Mouse (Mus musculus) lung, embryonic 16.5 days (tissue): ENCODE results near the gene Osbp2. TPM values are rescaled to one million over a fixed set of nuclear protein-coding genes. Genes with fewer than 3 reads are reported as not detected.

Experiments
- ATAC-seq: fragments of 200-750 bp; cut with Nextera tagmentation; 2 replicates; pipeline ENCODE4 v1.8.0; 2017; ENCODE audit warnings: low read depth, mild to moderate bottlenecking, moderate library complexity
- H3K27ac ChIP-seq: fragments of 300-500 bp; sonication (generic); 2 replicates; pipeline ENCODE4 v1.5.1; 2014; ENCODE audit warnings: mild to moderate bottlenecking, control low read depth, low read length
- H3K27me3 ChIP-seq: fragments of 300-500 bp; sonication (generic); 2 replicates; pipeline ENCODE4 v1.6.1; 2014; ENCODE audit warnings: low read depth, low read length, mixed read lengths; ENCODE audit not compliant: control insufficient read depth, insufficient read depth
- H3K36me3 ChIP-seq: fragments of 300-500 bp; sonication (generic); 2 replicates; pipeline ENCODE4 v1.6.1; 2014; ENCODE audit warnings: low read length; ENCODE audit not compliant: control insufficient read depth, insufficient read depth
- H3K4me1 ChIP-seq: fragments of 300-500 bp; sonication (generic); replicated peaks from 2 replicates; pipeline ENCODE4 v1.6.1; 2014; ENCODE audit warnings: low read length, mixed read lengths; ENCODE audit not compliant: control insufficient read depth, insufficient read depth
- H3K4me2 ChIP-seq: fragments of 300-500 bp; sonication (generic); 2 replicates; pipeline ENCODE4 v1.6.1; 2014; ENCODE audit warnings: low read depth, low read length, control low read depth
- H3K4me3 ChIP-seq: fragments of 300-500 bp; sonication (generic); 2 replicates; pipeline ENCODE4 v1.5.1; 2014; ENCODE audit warnings: mild to moderate bottlenecking, low read length, control low read depth
- H3K9ac ChIP-seq: fragments of 300-500 bp; sonication (generic); 2 replicates; pipeline ENCODE4 v1.6.1; 2014; ENCODE audit warnings: low read length, control low read depth
- H3K9me3 ChIP-seq: fragments of 300-500 bp; sonication (generic); 2 replicates; pipeline ENCODE4 v1.6.1; 2016; ENCODE audit warnings: low read length; ENCODE audit not compliant: control insufficient read depth
- WGBS: fragments of 180-500 bp; shearing (Covaris S2); extraction: QIAGEN DNeasy Blood & Tissue Kit; methylation state at CpG from one replicate; pipeline ENCODE4 v1.1.7; 2014; 5-methylcytosine and 5-hydroxymethylcytosine counted together
- polyA plus RNA-seq: library from polyadenylated mRNA; unstranded; fragments of >200 nt; fragmentation: Nextera tagmentation; extraction: Ambion mirVana; gene quantifications from 2 replicates; pipeline ENCODE4 v1.2.1, GENCODE M21; 2015

Osbp2 gene
- polyA plus RNA-seq, 1 experiment from 2014 or later: 0.23 TPM

DNA sequence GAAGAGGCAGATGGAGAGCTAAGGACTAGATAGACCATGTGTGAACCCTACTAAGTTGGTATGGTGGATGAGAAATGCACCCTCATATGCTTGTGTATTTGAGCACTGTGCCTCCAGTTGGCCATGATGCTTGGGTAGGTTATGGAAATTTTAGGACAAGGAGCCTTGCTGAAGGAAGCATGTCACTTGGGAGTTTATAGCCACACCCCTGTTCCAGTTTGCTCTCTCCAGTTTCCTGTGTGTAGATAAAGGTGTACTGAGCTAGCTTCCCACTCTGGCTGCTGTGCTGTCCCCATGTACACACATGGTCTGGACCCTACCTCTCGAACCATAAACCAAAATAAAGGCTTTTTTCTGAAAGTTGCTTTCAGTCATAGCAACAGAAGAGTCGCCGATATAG lies 9.5 kb downstream of the Osbp2 start:
- Histone ChIP-seq H3K4me1 (no peaks in the 10 kb centered on the region), H3K27ac (no peak overlapping the region), H3K9me3 (no peaks in the 10 kb centered on the region), H3K27me3 (no peaks in the 10 kb centered on the region), H3K4me3 (no peak overlapping the region), H3K9ac (no peak overlapping the region), H3K4me2 (no peak overlapping the region), H3K36me3 (no peaks in the 10 kb centered on the region)
- no peak for ATAC-seq
- WGBS: 85% methylated on average over 3 of the region's 3 CpGs

DNA sequence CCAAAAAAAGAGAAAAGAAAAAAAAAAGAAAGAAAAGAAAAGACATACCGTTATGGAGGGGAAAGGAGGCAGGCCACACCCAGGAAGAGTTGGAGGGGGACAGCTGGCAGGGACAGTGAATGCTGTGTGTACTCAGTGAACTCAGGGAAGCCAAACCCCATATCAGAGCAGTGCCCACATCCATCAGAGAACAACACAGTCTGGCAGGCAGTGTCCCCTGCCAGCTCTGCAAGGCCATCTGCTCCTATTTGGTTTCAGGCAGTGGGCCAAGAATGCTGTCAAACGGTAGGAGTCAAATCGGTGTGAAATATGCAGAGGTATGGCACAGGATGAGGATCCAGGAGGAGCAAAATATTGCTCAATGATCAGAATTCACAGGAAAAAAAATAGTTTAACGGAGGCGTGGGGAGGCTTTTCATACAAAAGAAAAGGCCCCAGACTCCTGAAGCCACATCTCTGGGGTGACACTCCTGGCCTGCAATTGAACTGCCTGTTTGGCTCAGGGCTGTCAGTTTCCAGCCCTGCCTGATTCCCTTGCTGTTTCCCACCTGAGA lies 10.1 kb downstream of the Osbp2 start:
- no peaks in the 10 kb centered on the region for H3K9me3 ChIP-seq
- no peaks in the 10 kb centered on the region for H3K27me3 ChIP-seq
- no peak for ATAC-seq
- no peak overlapping the region for H3K9ac ChIP-seq
- no peaks in the 10 kb centered on the region for H3K4me1 ChIP-seq
- no peak overlapping the region for H3K4me3 ChIP-seq
- no peaks in the 10 kb centered on the region for H3K36me3 ChIP-seq
- WGBS: 56% methylated on average over 5 of the region's 5 CpGs
- H3K27ac ChIP-seq: no peak overlapping the region
- no peak overlapping the region for H3K4me2 ChIP-seq

DNA sequence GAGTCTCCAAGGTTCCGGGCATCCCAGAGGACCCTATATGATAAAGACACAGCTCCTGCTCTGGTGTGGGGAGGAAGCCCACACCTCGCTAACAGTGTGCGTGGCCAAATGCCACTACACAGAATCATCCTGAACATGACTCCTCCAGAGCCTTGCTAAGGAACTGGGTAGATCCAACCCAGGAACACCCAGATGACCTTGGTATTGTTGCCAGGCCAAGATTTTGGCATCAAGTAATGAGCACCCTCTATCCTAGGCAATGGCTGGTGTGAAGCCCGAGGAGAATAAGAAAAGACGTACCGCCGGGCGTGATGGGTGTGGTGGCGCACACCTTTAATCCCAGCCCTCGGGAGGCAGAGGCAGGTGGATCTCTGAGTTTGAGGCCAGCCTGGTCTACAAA lies 10.7 kb downstream of the Osbp2 start:
- Histone ChIP-seq H3K4me2 (no peak overlapping the region), H3K4me3 (no peak overlapping the region), H3K36me3 (no peaks in the 10 kb centered on the region), H3K4me1 (no peaks in the 10 kb centered on the region), H3K9ac (no peak overlapping the region), H3K9me3 (no peaks in the 10 kb centered on the region), H3K27ac (no peak overlapping the region), H3K27me3 (no peaks in the 10 kb centered on the region)
- no peak for ATAC-seq
- WGBS: 88% methylated on average over 10 of the region's 10 CpGs

- no peaks in the 10 kb centered on the region for H3K27me3 ChIP-seq
- H3K9ac ChIP-seq: no peak overlapping the region
- no peak overlapping the region for H3K27ac ChIP-seq
- H3K4me1 ChIP-seq: no peaks in the 10 kb centered on the region
- no peak overlapping the region for H3K4me2 ChIP-seq
- no peak for ATAC-seq
- H3K9me3 ChIP-seq: no peaks in the 10 kb centered on the region
- 70% methylated on average over 4 of the region's 4 CpGs for WGBS
- H3K4me3 ChIP-seq: no peak overlapping the region
- H3K36me3 ChIP-seq: no peaks in the 10 kb centered on the region
Measured at GRCm38 (mm10) chr11:3851872-3852271, 11.8 kb downstream of the Osbp2 start.

DNA sequence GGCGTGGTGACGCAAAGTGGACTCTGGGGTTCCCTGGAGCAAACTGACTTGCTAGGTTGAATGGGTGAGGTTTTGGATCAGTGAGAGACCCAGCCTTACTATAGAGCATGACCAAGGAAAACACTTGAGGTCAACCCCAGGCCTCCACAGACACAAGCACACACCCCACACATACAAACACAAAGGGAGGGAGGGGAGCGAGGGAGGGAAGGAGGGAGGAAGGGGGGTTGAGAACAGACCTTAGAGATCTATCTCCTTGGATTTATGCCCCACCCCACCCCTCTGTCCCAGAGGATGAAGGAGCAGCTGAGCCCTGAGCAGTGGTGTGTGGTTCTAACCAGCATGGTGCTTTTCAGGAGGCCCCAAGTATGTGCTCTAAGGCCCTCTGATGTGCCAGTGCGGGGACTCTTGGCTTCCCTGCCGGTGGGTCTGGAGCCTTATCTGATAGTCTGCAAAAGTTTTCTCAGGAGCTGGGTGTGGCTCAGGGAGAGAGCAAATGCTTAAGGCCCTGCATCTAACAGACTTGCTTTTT lies 12.9 kb downstream of the Osbp2 start:
- H3K4me1 ChIP-seq: no peaks in the 10 kb centered on the region
- H3K27ac ChIP-seq: no peak overlapping the region
- no peak overlapping the region for H3K4me2 ChIP-seq
- no peak for ATAC-seq
- 41% methylated on average over 5 of the region's 5 CpGs for WGBS
- no peak overlapping the region for H3K9ac ChIP-seq
- H3K27me3 ChIP-seq: no peaks in the 10 kb centered on the region
- no peaks in the 10 kb centered on the region for H3K36me3 ChIP-seq
- no peak overlapping the region for H3K4me3 ChIP-seq
- H3K9me3 ChIP-seq: no peaks in the 10 kb centered on the region

DNA sequence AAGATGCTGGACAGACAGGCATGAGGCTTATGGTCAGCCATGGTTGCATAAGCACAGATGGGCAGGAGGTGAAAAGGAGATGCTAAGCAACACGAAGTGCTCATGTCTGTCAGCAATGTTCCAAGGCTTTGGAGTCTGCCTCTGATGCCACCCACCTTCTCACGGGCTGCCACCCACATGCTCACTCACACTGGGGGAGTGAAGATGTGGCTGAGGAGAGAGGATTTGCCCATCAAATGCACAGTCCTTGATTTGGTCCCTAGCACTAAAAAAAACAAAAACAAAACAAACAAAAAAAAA lies 13.4 kb downstream of the Osbp2 start:
- H3K4me2 ChIP-seq: no peak overlapping the region
- no peak overlapping the region for H3K27ac ChIP-seq
- H3K4me3 ChIP-seq: no peak overlapping the region
- ATAC-seq: no peak
- 71% methylated on average over 2 of the region's 2 CpGs for WGBS
- H3K9me3 ChIP-seq: no peaks in the 10 kb centered on the region
- H3K36me3 ChIP-seq: no peaks in the 10 kb centered on the region
- H3K4me1 ChIP-seq: no peaks in the 10 kb centered on the region
- H3K9ac ChIP-seq: no peak overlapping the region
- no peaks in the 10 kb centered on the region for H3K27me3 ChIP-seq

DNA sequence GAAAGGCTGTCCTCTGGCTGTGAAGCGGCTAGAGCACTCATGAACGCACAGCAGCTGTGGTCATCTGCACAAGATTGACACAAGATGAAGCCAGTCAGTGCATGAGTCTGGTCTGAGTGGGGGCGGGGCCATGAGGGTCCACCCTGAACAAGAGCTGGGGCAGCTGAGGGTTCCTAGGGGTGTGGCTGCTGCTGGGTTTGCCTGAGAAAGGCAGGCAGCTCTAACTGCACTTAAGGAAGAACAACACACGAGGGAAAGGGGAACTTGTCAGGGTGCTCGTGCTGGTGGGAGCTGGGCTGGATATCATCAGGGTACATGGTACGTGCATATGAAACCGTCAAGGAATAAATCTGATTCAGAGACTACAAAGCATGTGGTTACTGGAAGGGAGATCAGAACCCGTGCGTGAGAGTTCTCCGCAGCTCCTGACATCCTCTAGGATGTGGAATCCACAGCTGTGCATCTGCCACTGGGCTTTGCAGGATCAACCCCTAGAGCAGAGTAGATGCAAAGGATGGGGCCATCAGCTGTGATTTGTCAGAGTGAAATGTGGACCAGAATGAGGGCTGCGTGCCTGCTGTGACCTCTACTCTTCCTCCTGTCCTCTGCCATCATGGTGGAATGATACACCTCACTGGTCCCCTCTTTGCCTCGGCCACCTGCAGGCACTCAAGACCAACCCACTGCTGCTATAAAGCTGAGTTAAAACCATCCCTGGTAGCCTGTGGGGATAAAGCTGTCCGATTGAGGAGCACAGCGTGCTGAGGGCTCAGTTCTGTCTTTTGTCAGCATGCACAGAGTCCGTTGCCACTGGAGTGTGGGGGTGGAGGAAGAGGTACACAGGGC lies 14.0 kb downstream of the Osbp2 start:
- no peak overlapping the region for H3K4me3 ChIP-seq
- no peaks in the 10 kb centered on the region for H3K4me1 ChIP-seq
- H3K9ac ChIP-seq: no peak overlapping the region
- no peaks in the 10 kb centered on the region for H3K27me3 ChIP-seq
- WGBS: 76% methylated on average over 15 of the region's 15 CpGs
- H3K36me3 ChIP-seq: no peaks in the 10 kb centered on the region
- no peak overlapping the region for H3K27ac ChIP-seq
- no peaks in the 10 kb centered on the region for H3K9me3 ChIP-seq
- ATAC-seq: no peak
- no peak overlapping the region for H3K4me2 ChIP-seq

DNA sequence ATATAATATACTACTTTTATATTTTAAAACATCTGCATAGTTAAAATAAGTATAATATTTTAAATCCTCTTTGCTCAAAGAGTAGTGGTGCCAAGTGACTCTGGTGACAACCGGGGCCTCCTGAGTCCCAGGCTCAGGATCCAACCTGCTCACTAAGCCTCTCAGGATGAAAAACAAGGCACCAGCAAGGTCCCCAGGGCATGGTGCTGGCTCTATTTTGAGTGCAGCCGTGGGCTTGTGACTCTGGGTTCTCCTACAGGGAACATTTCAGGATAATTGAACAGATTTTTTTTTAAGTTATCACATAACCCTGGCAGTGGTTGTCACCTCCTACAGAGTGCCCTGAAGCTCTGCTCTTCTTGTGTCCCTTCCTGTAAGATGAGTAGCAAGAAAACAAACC lies 17.4 kb downstream of the Osbp2 start:
- whole genome bisulfite sequencing: 67% methylated on average over 2 of the region's 2 CpGs
- H3K4me2 ChIP-seq: no peak overlapping the region

DNA sequence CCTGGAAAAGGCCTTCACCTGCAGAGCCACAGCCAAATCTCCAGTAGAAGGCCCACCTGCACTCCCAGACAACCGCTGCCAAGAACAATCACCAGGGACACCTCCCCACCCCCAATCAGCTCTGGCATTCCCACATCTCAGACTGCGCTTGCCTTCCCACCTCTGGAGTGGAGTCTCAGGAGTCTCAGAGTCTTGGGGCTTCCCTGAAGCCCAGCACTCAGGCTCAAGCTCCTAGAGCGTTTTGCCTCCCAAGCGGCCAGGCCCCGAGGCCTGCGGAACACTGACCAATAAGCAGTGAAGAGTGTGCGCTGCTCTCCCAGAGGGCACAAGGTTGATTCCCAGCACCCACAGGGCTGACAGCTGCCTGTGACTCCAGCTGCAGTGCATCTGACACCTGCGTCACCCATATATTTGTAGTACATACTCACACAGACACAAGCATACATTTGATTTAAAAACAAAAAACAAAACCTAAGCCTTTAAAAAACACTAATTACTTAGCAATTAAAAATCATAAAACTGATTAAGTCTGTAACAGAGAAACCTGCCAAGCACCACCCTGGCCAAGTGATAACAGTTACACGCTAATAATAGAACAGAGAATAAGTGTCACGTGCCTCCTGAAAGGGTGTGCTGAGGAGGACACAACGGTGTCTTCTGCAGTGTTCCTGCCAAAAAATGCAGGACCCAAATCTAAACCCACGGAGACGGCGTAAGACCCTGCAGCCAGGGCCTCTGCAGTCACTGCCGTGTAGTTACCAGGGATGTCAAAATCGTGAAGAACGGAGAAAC lies 19.6 kb downstream of the Osbp2 start:
- no peak overlapping the region for H3K4me2 ChIP-seq

More for the DNA sequence above, 17.4 kb downstream of the Osbp2 start:
- Histone ChIP-seq H3K9me3 (no peaks in the 10 kb centered on the region), H3K9ac (no peak overlapping the region), H3K4me1 (no peaks in the 10 kb centered on the region), H3K4me3 (no peak overlapping the region), H3K27ac (no peak overlapping the region), H3K27me3 (no peaks in the 10 kb centered on the region), H3K36me3 (no peaks in the 10 kb centered on the region)
- no peak for ATAC-seq

More for the DNA sequence above, 19.6 kb downstream of the Osbp2 start:
- Histone ChIP-seq H3K9me3 (no peaks in the 10 kb centered on the region), H3K9ac (no peak overlapping the region), H3K4me3 (no peak overlapping the region), H3K27me3 (no peaks in the 10 kb centered on the region), H3K27ac (no peak overlapping the region), H3K36me3 (no peaks in the 10 kb centered on the region), H3K4me1 (no peaks in the 10 kb centered on the region)
- ATAC-seq: no peak
- WGBS: 71% methylated on average over 17 of the region's 17 CpGs
